Mouse (Mus musculus) MEL (cell line): ENCODE data around the gene Skor1. TPM values are rescaled to one million over a fixed set of nuclear protein-coding genes. Genes with fewer than 3 reads are reported as not detected.

ENCODE experiments used
- DNase-seq: peaks from one replicate; pipeline ENCODE4 v3.0.0; 2011; ENCODE audit warnings: low read depth, low spot score
- H3K27ac ChIP-seq: 2 replicates; pipeline ENCODE4 v1.5.1; 2012; ENCODE audit warnings: low read depth, mild to moderate bottlenecking, control low read depth, low read length, moderate library complexity; ENCODE audit not compliant: control insufficient read depth
- H3K27me3 ChIP-seq, 2 experiments: fragments of 150-350 bp in 1 of 2; sonication (generic) in 1 of 2; 2 replicates each; pipeline ENCODE4 v1.6.1; 2012; ENCODE audit warnings: low read length in 2 of 2, mild to moderate bottlenecking in 2 of 2, improper control_type of control experiment in 1 of 2, moderate library complexity in 1 of 2; ENCODE audit not compliant: insufficient read depth in 2 of 2, control insufficient read depth in 1 of 2
- H3K36me3 ChIP-seq, 2 experiments: 2 replicates each; pipeline ENCODE4 v1.6.1; 2012 to 2014; ENCODE audit warnings: low read length in 2 of 2, improper control_type of control experiment in 1 of 2, inconsistent platforms in 1 of 2, mild to moderate bottlenecking in 1 of 2; ENCODE audit not compliant: insufficient read depth in 2 of 2, control insufficient read depth in 1 of 2
- H3K4me1 ChIP-seq, 2 experiments: fragments of 150-350 bp in 1 of 2; sonication (generic) in 1 of 2; 2 replicates each; pipeline ENCODE4 v1.6.1; 2012; ENCODE audit warnings: low read length in 2 of 2, improper control_type of control experiment in 1 of 2, mild to moderate bottlenecking in 1 of 2; ENCODE audit not compliant: insufficient read depth in 2 of 2, control insufficient read depth in 1 of 2
- H3K4me3 ChIP-seq, 2 experiments: fragments of 150-350 bp in 1 of 2; sonication (generic) in 1 of 2; 2 replicates each; pipeline ENCODE4 v1.5.1; 2012; ENCODE audit warnings: low read depth in 2 of 2, low read length in 2 of 2, mild to moderate bottlenecking in 2 of 2, moderate library complexity in 2 of 2, control low read depth in 1 of 2, improper control_type of control experiment in 1 of 2; ENCODE audit not compliant: control insufficient read depth in 1 of 2, insufficient read depth in 1 of 2
- H3K79me2 ChIP-seq: 2 replicates; pipeline ENCODE4 v1.6.1; 2012; ENCODE audit warnings: mild to moderate bottlenecking, low read length, moderate library complexity; ENCODE audit not compliant: control insufficient read depth, poor library complexity, insufficient read depth
- H3K9ac ChIP-seq: 2 replicates; pipeline ENCODE4 v1.6.1; 2012; ENCODE audit warnings: low read depth, mild to moderate bottlenecking, control low read depth, low read length, moderate library complexity; ENCODE audit not compliant: control insufficient read depth, poor library complexity, severe bottlenecking
- H3K9me3 ChIP-seq: fragments of 150-350 bp; sonication (generic); replicated peaks from 2 replicates; pipeline ENCODE4 v1.6.1; 2012; ENCODE audit warnings: mild to moderate bottlenecking, low read length, improper control_type of control experiment, moderate library complexity; ENCODE audit not compliant: insufficient read depth
- BHLHE40 ChIP-seq: IDR thresholded peaks from 2 replicates; pipeline ENCODE4 v1.6.1; 2012; ENCODE audit warnings: low read depth, mild to moderate bottlenecking, inconsistent platforms, low read length, improper control_type of control experiment, borderline replicate concordance
- CHD2 ChIP-seq: IDR thresholded peaks from 2 replicates; pipeline ENCODE4 v1.6.1; 2011; ENCODE audit warnings: low read length, improper control_type of control experiment
- E2F4 ChIP-seq: IDR thresholded peaks from 2 replicates; pipeline ENCODE4 v1.6.1; 2011; ENCODE audit warnings: low read depth, low read length, improper control_type of control experiment, borderline replicate concordance
- EP300 ChIP-seq, 2 experiments: IDR thresholded peaks; 2 replicates each; pipeline ENCODE4 v1.6.1; 2011; ENCODE audit warnings: improper control_type of control experiment in 2 of 2, low read length in 2 of 2, low read depth in 1 of 2, mild to moderate bottlenecking in 1 of 2
- ETS1 ChIP-seq: IDR thresholded peaks from 2 replicates; pipeline ENCODE4 v1.6.1; 2012; ENCODE audit warnings: low read depth, mild to moderate bottlenecking, inconsistent platforms, low read length, improper control_type of control experiment, moderate library complexity
- GABPA ChIP-seq: IDR thresholded peaks from 2 replicates; pipeline ENCODE4 v1.6.1; 2012; ENCODE audit warnings: low read depth, mild to moderate bottlenecking, inconsistent platforms, low read length, improper control_type of control experiment, moderate library complexity
- GATA1 ChIP-seq: IDR thresholded peaks from 2 replicates; pipeline ENCODE4 v1.6.1; 2011; ENCODE audit warnings: low read depth, low read length, improper control_type of control experiment
- JUND ChIP-seq: IDR thresholded peaks from 2 replicates; pipeline ENCODE4 v1.6.1; 2011; ENCODE audit warnings: low read depth, mild to moderate bottlenecking, improper control_type of control experiment, low read length
- KAT2A ChIP-seq: conservative IDR thresholded peaks from 2 replicates; pipeline ENCODE4 v1.6.1; 2012; ENCODE audit warnings: low read depth, low read length, improper control_type of control experiment, inconsistent platforms
- MAX ChIP-seq: IDR thresholded peaks from 2 replicates; pipeline ENCODE4 v1.6.1; 2011; ENCODE audit warnings: low read length, improper control_type of control experiment
- MEF2A ChIP-seq: IDR thresholded peaks from 2 replicates; pipeline ENCODE4 v1.6.1; 2014; ENCODE audit warnings: low read depth, mild to moderate bottlenecking, inconsistent platforms, low read length, improper control_type of control experiment; ENCODE audit not compliant: poor library complexity, insufficient replicate concordance, severe bottlenecking; ENCODE audit errors: extremely low read depth
- MYB ChIP-seq: IDR thresholded peaks from 2 replicates; pipeline ENCODE4 v1.6.1; 2011; ENCODE audit warnings: mild to moderate bottlenecking, low read depth, low read length, improper control_type of control experiment
- NELFE ChIP-seq: IDR thresholded peaks from 2 replicates; pipeline ENCODE4 v1.6.1; 2011; ENCODE audit warnings: low read depth, low read length, improper control_type of control experiment
- POLR2A ChIP-seq, 2 experiments: IDR thresholded peaks; 2 replicates each; pipeline ENCODE4 v1.6.1; 2011 to 2012; ENCODE audit warnings: low read length in 2 of 2, mild to moderate bottlenecking in 2 of 2, control low read depth in 1 of 2, improper control_type of control experiment in 1 of 2, low read depth in 1 of 2, moderate library complexity in 1 of 2; ENCODE audit not compliant: control insufficient read depth in 1 of 2, insufficient read depth in 1 of 2, poor library complexity in 1 of 2
- POLR2AphosphoS2 ChIP-seq: IDR thresholded peaks from 2 replicates; pipeline ENCODE4 v1.6.1; 2011; ENCODE audit warnings: low read length, improper control_type of control experiment
- POLR2AphosphoS5 ChIP-seq: IDR thresholded peaks from 2 replicates; pipeline ENCODE4 v1.6.1; 2012; ENCODE audit warnings: low read depth, borderline replicate concordance, mild to moderate bottlenecking, inconsistent platforms, low read length, moderate library complexity, mixed read lengths
- RAD21 ChIP-seq: IDR thresholded peaks from 2 replicates; pipeline ENCODE4 v1.6.1; 2011; ENCODE audit warnings: mild to moderate bottlenecking, low read depth, low read length, improper control_type of control experiment
- SMC3 ChIP-seq: IDR thresholded peaks from 2 replicates; pipeline ENCODE4 v1.6.1; 2011; ENCODE audit warnings: low read depth, low read length, improper control_type of control experiment
- TAL1 ChIP-seq: IDR thresholded peaks from 2 replicates; pipeline ENCODE4 v1.6.1; 2012; ENCODE audit warnings: mild to moderate bottlenecking, inconsistent platforms, low read length, moderate library complexity, mixed read lengths
- TBP ChIP-seq: IDR thresholded peaks from 2 replicates; pipeline ENCODE4 v1.8.0; 2011; ENCODE audit warnings: low read depth, low read length, improper control_type of control experiment
- USF2 ChIP-seq, 2 experiments: IDR thresholded peaks; 2 replicates each; pipeline ENCODE4 v1.6.1; 2011 to 2012; ENCODE audit warnings: improper control_type of control experiment in 2 of 2, low read length in 2 of 2, borderline replicate concordance in 1 of 2, inconsistent platforms in 1 of 2, low read depth in 1 of 2, mild to moderate bottlenecking in 1 of 2; ENCODE audit not compliant: insufficient read depth in 1 of 2
- ZC3H11A ChIP-seq: IDR thresholded peaks from 2 replicates; pipeline ENCODE4 v1.6.1; 2012; ENCODE audit warnings: low read depth, mild to moderate bottlenecking, inconsistent platforms, low read length, improper control_type of control experiment
- ZKSCAN1 ChIP-seq: IDR thresholded peaks from 2 replicates; pipeline ENCODE4 v1.6.1; 2012; ENCODE audit warnings: low read depth, mild to moderate bottlenecking, inconsistent platforms, low read length, improper control_type of control experiment, moderate library complexity
- ZMIZ1 ChIP-seq: IDR thresholded peaks from 2 replicates; pipeline ENCODE4 v1.6.1; 2012; ENCODE audit warnings: low read depth, mild to moderate bottlenecking, inconsistent platforms, low read length, improper control_type of control experiment, moderate library complexity
- ZNF384 ChIP-seq: IDR thresholded peaks from 2 replicates; pipeline ENCODE4 v1.6.1; 2012; ENCODE audit warnings: low read depth, mild to moderate bottlenecking, inconsistent platforms, low read length, improper control_type of control experiment
- polyA plus RNA-seq, 2 experiments: library from polyadenylated mRNA; stranded (reverse) in 1 of 2; unstranded in 1 of 2; fragments of >175 nt in 1 of 2; fragments of >200 nt in 1 of 2; gene quantifications; 2 replicates each; pipeline versions ENCODE4 v1.2.1 to v1.2.4; 2012; ENCODE audit warnings: low replicate concordance in 2 of 2, low read depth in 1 of 2; ENCODE audit not compliant: insufficient read length in 2 of 2, insufficient read depth in 1 of 2, missing spikeins in 1 of 2
- total RNA-seq: library from RNA; depleted of rRNA; stranded (reverse); fragments of 300-350 nt; gene quantifications from 2 replicates; pipeline ENCODE4 v1.2.3, GENCODE M21; 2012; rRNA removed

Skor1 gene
- total RNA-seq (not detected in 2 replicates), polyA plus RNA-seq (under 1 TPM in 1 of 2 experiments, not detected in 1; 0.06 TPM)

DNA sequence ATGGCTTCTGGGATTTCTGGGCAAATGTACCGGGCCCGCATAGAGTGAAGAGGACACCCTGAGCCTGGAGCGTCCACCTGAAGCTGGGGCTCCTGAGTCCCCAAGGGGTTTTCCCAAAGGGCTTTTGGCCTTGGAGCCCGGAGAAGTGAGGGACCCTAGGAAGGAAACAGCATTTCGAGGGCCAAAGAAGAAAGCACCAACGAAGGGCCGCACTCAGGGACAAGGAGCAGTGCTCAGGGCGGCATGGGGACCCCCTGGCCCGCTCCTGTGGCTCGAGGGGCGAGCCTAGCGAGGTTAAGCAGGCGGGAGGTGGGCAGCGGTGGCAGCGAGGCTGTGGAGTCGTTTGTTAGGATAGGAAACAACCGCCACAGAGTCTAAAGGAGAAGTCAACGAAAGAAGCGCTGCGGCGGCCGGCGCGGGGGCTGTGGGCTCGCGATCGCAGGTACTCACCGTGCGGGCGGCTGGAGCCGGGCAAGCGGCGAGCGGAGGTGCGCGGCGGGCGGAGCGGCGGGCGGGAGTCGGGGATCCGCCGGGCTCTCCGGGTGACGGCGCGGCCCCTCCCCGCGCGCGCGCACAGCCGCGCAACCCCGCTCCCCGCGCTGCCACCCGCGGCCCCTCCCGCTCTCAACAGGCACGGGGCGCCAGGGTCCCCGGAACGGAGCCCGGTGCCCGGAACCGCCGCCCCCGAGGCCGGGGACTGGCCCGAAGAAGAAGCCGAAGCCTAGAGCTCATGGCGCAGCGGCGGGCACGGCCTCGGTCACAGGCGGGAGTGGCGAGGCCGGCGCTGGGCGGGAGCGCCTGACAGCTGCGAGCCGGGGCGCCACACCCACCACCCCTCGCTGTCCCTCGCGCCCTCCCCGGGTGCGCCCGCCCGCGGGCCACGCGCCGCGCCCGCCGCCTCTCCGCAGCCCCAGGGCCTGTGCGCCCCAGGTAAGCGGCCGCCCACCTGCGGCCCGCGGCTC is at the start of gene Skor1:
Skor1 (minus strand) TSS at position 552 of the 962 bp plus-strand sequence.
- Histone ChIP-seq H3K27me3 (no peaks in the 10 kb centered on the region), H3K9me3 (no peaks in the 10 kb centered on the region), H3K4me1 (no peaks in the 10 kb centered on the region), H3K9ac (no peak within 1 kb of the TSS), H3K4me3 (no peak within 1 kb of the TSS), H3K79me2 (no peaks in the 10 kb centered on the region), H3K36me3 (no peaks in the 10 kb centered on the region), H3K27ac (no peak within 1 kb of the TSS)
- TF ChIP-seq RAD21 (no peak), USF2 (IDR thresholded peaks at IDR 0.05; ENCODE audit: borderline replicate concordance in 1 of 2, insufficient read depth in 1 of 2, low read depth in 1 of 2, low read length in 2 of 2) (no peak), KAT2A (no peak), EP300 (IDR thresholded peaks at IDR 0.05; ENCODE audit: low read depth in 1 of 2, low read length in 2 of 2) (no peak), BHLHE40 (no peak), NELFE (no peak), ETS1 (no peak), ZC3H11A (no peak), POLR2AphosphoS5 (no peak), ZNF384 (no peak), ZKSCAN1 (no peak), JUND (no peak), TAL1 (no peak), SMC3 (no peak), E2F4 (no peak), MAX (no peak), GATA1 (no peak), POLR2A (IDR thresholded peaks at IDR 0.05; ENCODE audit: control insufficient read depth in 1 of 2, insufficient read depth in 1 of 2, low read depth in 1 of 2, low read length in 2 of 2, poor library complexity in 1 of 2) (no peak), CHD2 (no peak), GABPA (no peak)
- no peak for DNase-seq

DNA sequence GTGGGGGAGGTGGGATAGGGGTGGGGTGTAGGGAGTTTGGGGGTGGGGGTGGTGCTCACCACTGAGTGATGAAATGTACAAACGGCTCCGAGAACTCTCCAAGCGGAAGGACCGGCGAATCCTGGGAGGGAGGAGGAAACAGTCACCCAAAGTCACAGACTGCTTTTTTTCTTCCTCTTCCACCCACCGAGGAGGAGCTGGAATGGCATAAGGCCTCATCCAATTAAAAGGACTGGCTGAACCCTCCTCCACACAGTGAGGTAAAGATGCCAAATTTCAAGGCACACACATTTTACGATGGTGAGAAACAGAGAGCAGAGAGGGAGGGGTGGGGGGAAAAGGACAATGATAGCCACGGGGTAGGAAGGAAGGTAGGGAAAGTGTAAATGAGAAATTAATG is 48.5 kb upstream of the Skor1 start:
- no peaks in the 10 kb centered on the region for H3K9me3 ChIP-seq
- H3K4me3 ChIP-seq: no peak overlapping the region
- H3K79me2 ChIP-seq: no peaks in the 10 kb centered on the region
- no peaks in the 10 kb centered on the region for H3K36me3 ChIP-seq
- DNase-seq: no peak
- TF ChIP-seq CHD2: no peak
- TF ChIP-seq POLR2AphosphoS2: no peak
- TF ChIP-seq MEF2A: no peak
- TF ChIP-seq SMC3: no peak
- no peak for TF ChIP-seq POLR2AphosphoS5
- no peak for TF ChIP-seq ZC3H11A
- TF ChIP-seq MYB: no peak
- no peak for TF ChIP-seq TBP
- TF ChIP-seq TAL1: no peak
- TF ChIP-seq ZNF384: no peak
- TF ChIP-seq KAT2A: no peak
- TF ChIP-seq EP300 (IDR thresholded peaks at IDR 0.05; ENCODE audit: low read depth in 1 of 2, low read length in 2 of 2): no peak
- TF ChIP-seq ZMIZ1: no peak
- no peak for TF ChIP-seq RAD21
- TF ChIP-seq E2F4: no peak
- TF ChIP-seq ETS1: no peak
- H3K27me3 ChIP-seq: no peaks in the 10 kb centered on the region
- H3K27ac ChIP-seq: no peak overlapping the region
- no peaks in the 10 kb centered on the region for H3K4me1 ChIP-seq
- no peak overlapping the region for H3K9ac ChIP-seq
